In the genomic region with DNA sequence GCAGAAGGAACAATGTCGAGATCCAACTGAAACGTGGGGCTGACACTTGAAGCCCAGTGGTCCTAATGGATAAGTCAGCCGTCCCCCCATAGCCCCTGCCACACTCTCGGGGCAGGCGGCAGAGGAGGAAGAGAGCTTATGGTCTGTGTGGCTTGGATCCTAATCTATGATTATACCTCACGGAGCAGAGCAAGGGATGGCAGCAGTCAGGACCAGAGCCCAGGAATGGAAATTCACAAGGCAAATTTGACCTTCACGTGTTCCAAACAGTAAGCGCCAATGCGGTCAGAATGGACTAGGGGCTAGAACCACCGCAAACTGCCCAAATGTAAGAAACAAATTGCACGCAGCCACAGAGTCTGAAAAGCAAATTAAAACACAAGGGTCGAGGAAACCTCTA, we compare ENCODE assay signal across 10 mouse cellular contexts. TPM values are rescaled to one million over a fixed set of nuclear protein-coding genes. Genes with fewer than 3 reads are reported as not detected.
DNase-seq lines count a peak whose midpoint lies in the region; ATAC-seq and TF ChIP-seq lines count a peak whose summit lies in the region.
"Had no signal": no experiment of that assay in that cellular context is flagged by ENCODE, and none has a peak within 500 bp of the region (broad histone marks: within the 10 kb centered on the region; RNA-seq: fewer than 3 reads in every experiment).

No protein-coding gene starts in this region.

- intact Hi-C loops in heart, postnatal 36 days (cut with DNase I), result no loop called here

- DNase-seq in heart, postnatal 36 days, result no peak
- no peak for DNase-seq in thymus, adult 2 months
- DNase-seq in thymus, postnatal 4 days, result no peak
- no peak for DNase-seq in embryo, embryonic 9.5 days (ENCODE audit: extremely low spot score)
- DNase-seq in layer of hippocampus, postnatal 25 days (ENCODE audit: extremely low spot score in 1 of 2, low spot score in 1 of 2), result no peak
- DNase-seq: forebrain, postnatal 0 days had no signal

- 62% methylated on average over 12 of the region's 12 CpGs for WGBS in heart, embryonic 12.5 days
- 58% methylated on average over 12 of the region's 12 CpGs for WGBS in thymus, adult 2 months

- peak overlapping the region; percentile 95 for H3K27ac ChIP-seq in heart, embryonic 12.5 days (ENCODE audit: poor library complexity, severe bottlenecking)
- H3K27ac ChIP-seq in thymus, adult 2 months (ENCODE audit: control insufficient read depth, insufficient read depth, low read length), result peak overlapping the region; percentile 19; the same call in 1 of the 2 replicates
- H3K27ac ChIP-seq: hindbrain, embryonic 12.5 days had no signal

- no peak for ATAC-seq in heart, embryonic 12.5 days (ENCODE audit: insufficient number of reproducible peaks, low FRiP score)
- peak; percentile 9; the same call in 1 of the 2 replicates for ATAC-seq in common myeloid progenitor, adult 5-6 weeks (replicated peaks; ENCODE audit: low read depth, poor library complexity, severe bottlenecking)
- ATAC-seq: forebrain, postnatal 0 days had no signal

- no peak for TF ChIP-seq CTCF in thymus, adult 2 months (IDR thresholded peaks at IDR 0.05; ENCODE audit: borderline replicate concordance, control insufficient read depth, extremely low read depth, insufficient read depth, low read length, poor library complexity)

- H3K36me3 ChIP-seq in heart, embryonic 12.5 days, result no peaks in the 10 kb centered on the region
- H3K36me3 ChIP-seq in thymus, adult 2 months (ENCODE audit: control insufficient read depth, insufficient read depth, low read length), result no peaks in the 10 kb centered on the region
- H3K36me3 ChIP-seq: hindbrain, embryonic 12.5 days had no signal

- H3K9me3 ChIP-seq in heart, embryonic 12.5 days (replicated peaks), result no peaks in the 10 kb centered on the region
- H3K9me3 ChIP-seq: hindbrain, embryonic 12.5 days had no signal

- H3K4me1 ChIP-seq in heart, embryonic 12.5 days (replicated peaks), result peaks cover 87% of the 10 kb centered on the region
- H3K4me1 ChIP-seq in thymus, adult 2 months (replicated peaks; ENCODE audit: control insufficient read depth, insufficient read depth, low read length), result peaks cover 23% of the 10 kb centered on the region

- H3K4me2 ChIP-seq in heart, embryonic 12.5 days, result peak overlapping the region; percentile 43
- H3K4me2 ChIP-seq: hindbrain, embryonic 12.5 days; lung, embryonic 14.5 days had no signal

- no peak overlapping the region for H3K4me3 ChIP-seq in heart, embryonic 12.5 days
- H3K4me3 ChIP-seq in thymus, adult 2 months (ENCODE audit: control insufficient read depth, insufficient read depth, low read length), result no peak overlapping the region
- H3K4me3 ChIP-seq: hindbrain, embryonic 12.5 days had no signal

- TF ChIP-seq POLR2A in thymus, adult 2 months (IDR thresholded peaks at IDR 0.05; ENCODE audit: control insufficient read depth, extremely low read depth, insufficient read depth, low read length, poor library complexity), result no peak

- H3K9ac ChIP-seq in heart, embryonic 12.5 days, result peak overlapping the region; percentile 35; the same call in 1 of the 2 replicates
- H3K9ac ChIP-seq: forebrain, postnatal 0 days; hindbrain, embryonic 12.5 days; lung, embryonic 14.5 days had no signal

- H3K27me3 ChIP-seq in heart, embryonic 12.5 days (replicated peaks), result no peaks in the 10 kb centered on the region
- no peaks in the 10 kb centered on the region for H3K27me3 ChIP-seq in thymus, adult 2 months (ENCODE audit: control insufficient read depth, insufficient read depth, low read length)
- H3K27me3 ChIP-seq: hindbrain, embryonic 12.5 days had no signal

RNA-seq across cellular contexts. Expression of a gene that starts 14.5 kb away (rescaled TPM):
- polyA plus RNA-seq in heart, embryonic 12.5 days (2016; fragmentation: Nextera tagmentation; extraction: Ambion mirVana), result 193 and 196 TPM in 2 replicates
- 10 to 100 TPM; 49.0 to 65.7 TPM for total RNA-seq in heart, postnatal 36 days (2021)
- polyA plus RNA-seq in thymus, adult 2 months (2012; rRNA removed), result 82.0 and 93.2 TPM in 2 replicates
- 43.8 TPM in 2 replicates for total RNA-seq in common myeloid progenitor, adult 5-6 weeks (2017)
- 100 to 1,000 TPM; 201 to 202 TPM for total RNA-seq in layer of hippocampus, postnatal 25 days (2021)
